Mouse (Mus musculus) forebrain, postnatal 0 days (tissue): Measurements from ENCODE around the gene Dnase1l3. TPM values are rescaled to one million over a fixed set of nuclear protein-coding genes. Genes with fewer than 3 reads are reported as not detected.

Source experiments
- ATAC-seq: fragments of 200-750 bp; cut with Nextera tagmentation; 2 replicates; pipeline ENCODE4 v1.8.0; 2017; ENCODE audit warnings: mild to moderate bottlenecking, moderate library complexity
- DNase-seq: peaks from one replicate; pipeline ENCODE4 v3.0.0-alpha.2; 2015
- H3K27ac ChIP-seq: fragments of 300-500 bp; sonication (generic); 2 replicates; pipeline ENCODE4 v1.5.1; 2014; ENCODE audit warnings: low read depth, mild to moderate bottlenecking, antibody characterized with exemption, low read length, moderate library complexity, mixed read lengths
- H3K27me3 ChIP-seq: fragments of 300-500 bp; sonication (generic); 2 replicates; pipeline ENCODE4 v1.6.1; 2014; ENCODE audit warnings: mild to moderate bottlenecking, low read length, mixed read lengths; ENCODE audit not compliant: insufficient read depth
- H3K36me3 ChIP-seq: fragments of 300-500 bp; sonication (generic); 2 replicates; pipeline ENCODE4 v1.6.1; 2014; ENCODE audit warnings: mild to moderate bottlenecking, moderate library complexity; ENCODE audit not compliant: insufficient read depth
- H3K4me1 ChIP-seq: fragments of 300-500 bp; sonication (generic); 2 replicates; pipeline ENCODE4 v1.6.1; 2014; ENCODE audit warnings: antibody characterized with exemption; ENCODE audit not compliant: insufficient read depth
- H3K4me2 ChIP-seq: fragments of 300-500 bp; sonication (generic); 2 replicates; pipeline ENCODE4 v1.6.1; 2014; ENCODE audit warnings: low read depth, mild to moderate bottlenecking, moderate library complexity
- H3K4me3 ChIP-seq: fragments of 300-500 bp; sonication (generic); 2 replicates; pipeline ENCODE4 v1.5.1; 2014; ENCODE audit warnings: low read depth, low read length, mixed read lengths
- H3K9ac ChIP-seq: fragments of 300-500 bp; sonication (generic); 2 replicates; pipeline ENCODE4 v1.6.1; 2014; ENCODE audit warnings: mild to moderate bottlenecking
- H3K9me3 ChIP-seq: fragments of 300-500 bp; sonication (generic); 2 replicates; pipeline ENCODE4 v1.6.1; 2016; ENCODE audit warnings: low read length
- CTCF ChIP-seq: sonication (generic); IDR thresholded peaks from 2 replicates; pipeline ENCODE4 v1.5.1; 2016; ENCODE audit warnings: antibody characterized with exemption, control low read depth, low read depth
- WGBS: fragments of 180-500 bp; shearing (Covaris S2); extraction: QIAGEN DNeasy Blood & Tissue Kit; methylation state at CpG from one replicate; pipeline ENCODE4 v1.1.7; 2014; 5-methylcytosine and 5-hydroxymethylcytosine counted together
- polyA plus RNA-seq: library from polyadenylated mRNA; unstranded; fragments of >200 nt; fragmentation: Nextera tagmentation; extraction: Ambion mirVana; gene quantifications from 2 replicates; pipeline ENCODE4 v1.2.1, GENCODE M21; 2015
- total RNA-seq: library from RNA; depleted of rRNA; stranded (reverse); fragments of >200 nt; gene quantifications from 2 replicates; pipeline ENCODE4 v1.2.3, GENCODE M21; 2014

Gene Dnase1l3
- total and polyA plus RNA-seq, 2 experiments from 2014 or later = 0.10 TPM; not detected in 1

- Histone ChIP-seq H3K4me1 (no peaks in the 10 kb centered on the region), H3K9me3 (no peaks in the 10 kb centered on the region), H3K36me3 (no peaks in the 10 kb centered on the region), H3K27ac (no peak overlapping the region), H3K4me2 (no peak overlapping the region), H3K9ac (no peak overlapping the region), H3K4me3 (no peak overlapping the region), H3K27me3 (no peaks in the 10 kb centered on the region)
- TF ChIP-seq CTCF = no peak
- DNase-seq (no peak), ATAC-seq (no peak)
- WGBS = 84% methylated on average over 1 of the region's 1 CpGs
Measured at GRCm38 (mm10) chr14:7981226-7981625, 13.1 kb downstream of the Dnase1l3 start.

DNA sequence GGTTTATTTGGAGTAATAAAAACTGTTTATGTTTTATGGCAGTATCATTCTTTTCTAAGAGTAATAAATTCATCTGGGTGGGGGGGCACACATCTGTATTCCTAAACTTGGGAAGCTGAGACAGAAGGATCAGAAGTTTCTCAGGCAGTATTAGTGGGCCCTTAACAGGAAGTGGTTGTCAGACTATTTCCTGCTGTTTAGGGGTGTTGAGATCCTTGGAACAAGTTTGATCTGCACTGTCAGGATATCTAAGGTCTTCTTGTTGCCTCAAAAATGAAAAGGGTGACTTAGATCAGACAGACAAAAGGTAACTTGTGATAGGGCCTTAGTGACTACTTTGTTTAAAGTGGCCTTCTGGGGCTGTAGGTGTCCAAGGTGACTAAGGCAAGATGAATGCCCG is 16.2 kb downstream of the Dnase1l3 start:
- no peak for ATAC-seq
- WGBS = 88% methylated on average over 1 of the region's 1 CpGs

GRCm38 (mm10) chr14:7977471-7977870 is 16.9 kb downstream of the Dnase1l3 start:
- TF ChIP-seq CTCF = no peak
- WGBS = 98% methylated on average over 1 of the region's 1 CpGs
- ATAC-seq = no peak

More for the DNA sequence above, 16.2 kb downstream of the Dnase1l3 start:
- Histone ChIP-seq H3K4me2 (no peak overlapping the region), H3K27me3 (no peaks in the 10 kb centered on the region), H3K36me3 (no peaks in the 10 kb centered on the region), H3K4me1 (no peaks in the 10 kb centered on the region), H3K9me3 (no peaks in the 10 kb centered on the region), H3K27ac (no peak overlapping the region), H3K4me3 (no peak overlapping the region), H3K9ac (no peak overlapping the region)
- TF ChIP-seq CTCF = no peak
- no peak for DNase-seq

GRCm38 (mm10) chr14:7975177-7975576 is 19.2 kb downstream of the Dnase1l3 start:
- H3K4me1 ChIP-seq = no peaks in the 10 kb centered on the region
- WGBS = 85% methylated on average over 6 of the region's 6 CpGs
- no peak overlapping the region for H3K27ac ChIP-seq
- TF ChIP-seq CTCF = no peak
- peak; percentile 12; the same call in 1 of the 2 replicates for ATAC-seq
- no peak for DNase-seq
- no peak overlapping the region for H3K4me3 ChIP-seq
- H3K27me3 ChIP-seq = no peaks in the 10 kb centered on the region
- no peaks in the 10 kb centered on the region for H3K36me3 ChIP-seq
- no peak overlapping the region for H3K9ac ChIP-seq
- H3K4me2 ChIP-seq = no peak overlapping the region
- H3K9me3 ChIP-seq = no peaks in the 10 kb centered on the region

More at GRCm38 (mm10) chr14:7977471-7977870, 16.9 kb downstream of the Dnase1l3 start:
- no peaks in the 10 kb centered on the region for H3K27me3 ChIP-seq
- H3K9ac ChIP-seq = no peak overlapping the region
- H3K36me3 ChIP-seq = no peaks in the 10 kb centered on the region
- no peaks in the 10 kb centered on the region for H3K4me1 ChIP-seq
- no peak overlapping the region for H3K27ac ChIP-seq
- H3K4me3 ChIP-seq = no peak overlapping the region
- H3K9me3 ChIP-seq = no peaks in the 10 kb centered on the region
- DNase-seq = no peak
- H3K4me2 ChIP-seq = no peak overlapping the region

- no peak for TF ChIP-seq CTCF
- DNase-seq = no peak
- WGBS = 89% methylated on average over 1 of the region's 1 CpGs
- Histone ChIP-seq H3K27me3 (no peaks in the 10 kb centered on the region), H3K4me3 (no peak overlapping the region), H3K4me2 (no peak overlapping the region), H3K9ac (no peak overlapping the region), H3K9me3 (no peaks in the 10 kb centered on the region), H3K27ac (no peak overlapping the region), H3K4me1 (no peaks in the 10 kb centered on the region), H3K36me3 (no peaks in the 10 kb centered on the region)
- no peak for ATAC-seq
Measured at GRCm38 (mm10) chr14:7974643-7975042, 19.7 kb downstream of the Dnase1l3 start.

DNA sequence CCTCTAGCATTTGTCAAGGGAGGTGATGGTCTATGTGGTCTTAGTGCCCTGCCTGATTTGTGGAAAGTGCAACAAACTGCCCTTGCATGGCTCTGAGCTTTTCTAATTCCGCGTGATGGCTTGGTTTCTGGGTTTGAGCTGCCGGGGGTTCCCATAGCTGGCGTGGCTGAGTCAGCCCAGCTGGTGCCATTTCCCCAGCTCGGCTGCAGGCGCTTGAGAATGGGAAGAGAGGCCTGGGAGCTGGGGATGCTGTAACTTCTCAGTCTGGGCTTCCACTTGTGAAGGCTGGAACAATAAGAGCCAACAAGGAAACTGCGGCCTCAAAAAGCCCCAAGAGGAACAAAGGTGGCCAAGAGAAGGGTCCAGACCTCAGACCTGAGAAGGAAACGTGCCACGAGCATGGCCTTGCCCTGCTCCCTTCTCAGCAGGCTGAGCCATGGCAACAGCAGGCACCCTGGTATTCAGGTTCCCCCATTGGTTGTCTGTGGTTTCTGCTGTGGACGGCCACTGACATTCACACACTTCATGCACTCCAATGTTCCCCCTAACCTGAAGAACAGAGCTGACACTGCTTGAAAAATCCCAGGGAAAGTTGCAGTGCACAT is 22.4 kb downstream of the Dnase1l3 start:
- no peak overlapping the region for H3K4me2 ChIP-seq
- H3K9ac ChIP-seq = no peak overlapping the region
- H3K4me1 ChIP-seq = no peaks in the 10 kb centered on the region
- TF ChIP-seq CTCF = no peak
- WGBS = 70% methylated on average over 10 of the region's 10 CpGs
- H3K27me3 ChIP-seq = no peaks in the 10 kb centered on the region
- H3K27ac ChIP-seq = no peak overlapping the region
- no peaks in the 10 kb centered on the region for H3K36me3 ChIP-seq
- no peak overlapping the region for H3K4me3 ChIP-seq
- H3K9me3 ChIP-seq = no peaks in the 10 kb centered on the region
- DNase-seq (no peak), ATAC-seq (no peak)

- 54% methylated on average over 11 of the region's 11 CpGs for WGBS
- no peaks in the 10 kb centered on the region for H3K27me3 ChIP-seq
- H3K27ac ChIP-seq = no peak overlapping the region
- H3K4me3 ChIP-seq = no peak overlapping the region
- 0 out of 2 replicates have a peak, but pooled peaks cover 4% of the 10 kb centered on the region for H3K4me1 ChIP-seq
- H3K9me3 ChIP-seq = no peaks in the 10 kb centered on the region
- DNase-seq (peak; percentile 90), ATAC-seq (peak; percentile 82)
- no peak overlapping the region for H3K9ac ChIP-seq
- no peak overlapping the region for H3K4me2 ChIP-seq
- H3K36me3 ChIP-seq = no peaks in the 10 kb centered on the region
- peak; percentile 92 for TF ChIP-seq CTCF
Measured at GRCm38 (mm10) chr14:7964219-7964889, 30.0 kb downstream of the Dnase1l3 start.
